Mouse (Mus musculus): ENCODE results near the gene Cfap43. TPM values are rescaled to one million over a fixed set of nuclear protein-coding genes. Genes with fewer than 3 reads are reported as not detected.

Cfap43 gene
- 0.02 TPM for polyA plus RNA-seq (2012; fragmentation: generic; extraction: Trizol)

GRCm38 (mm10) chr19:47919126-47919965 is at the start of gene Cfap43, which contains the start of gene Itprip:
Gene Cfap43, minus strand, starts transcription at chr19:47919287.
Gene Itprip, minus strand, starts transcription at chr19:47919299.
- peak within 1 kb of the TSS; percentile 96 for H3K4me3 ChIP-seq
- H3K79me2 ChIP-seq (ENCODE audit: control insufficient read depth, insufficient read depth), result peaks cover 48% of the 10 kb centered on the region
- TF ChIP-seq MAX (IDR thresholded peaks at IDR 0.05; ENCODE audit: low read depth) (no peak), POLR2A (IDR thresholded peaks at IDR 0.05; ENCODE audit: insufficient read length, low read depth) (peak; percentile 56), SRF (IDR thresholded peaks at IDR 0.05; ENCODE audit: control insufficient read depth, insufficient read length, low read depth) (peak; percentile 68), E2F4 (IDR thresholded peaks at IDR 0.05; ENCODE audit: insufficient read depth) (peak; percentile 77), MYOG (IDR thresholded peaks at IDR 0.05; ENCODE audit: control insufficient read depth in 1 of 3, insufficient read depth in 1 of 3, insufficient read length in 2 of 3, low read depth in 2 of 3) (peak in 1 of 3 experiments; percentile 15), POLR2AphosphoS2 (IDR thresholded peaks at IDR 0.05; ENCODE audit: insufficient read length, low read depth) (no peak), TCF3 (IDR thresholded peaks at IDR 0.05; ENCODE audit: insufficient read length, low read depth) (no peak), USF1 (IDR thresholded peaks at IDR 0.05; ENCODE audit: low read depth) (no peak), MYOD1 (IDR thresholded peaks at IDR 0.05; ENCODE audit: control insufficient read depth in 1 of 3, insufficient read length in 2 of 3, low read depth in 2 of 3) (no peak), CEBPB (IDR thresholded peaks at IDR 0.05; ENCODE audit: insufficient read depth, poor library complexity, severe bottlenecking) (no peak), TCF12 (IDR thresholded peaks at IDR 0.05; ENCODE audit: insufficient read depth, poor library complexity, severe bottlenecking) (no peak), REST (IDR thresholded peaks at IDR 0.05; ENCODE audit: insufficient read depth, insufficient read length) (no peak)
- H3ac ChIP-seq (ENCODE audit: control insufficient read depth, insufficient read length), result peak within 1 kb of the TSS; percentile 18
- H3K27me3 ChIP-seq (ENCODE audit: control insufficient read depth, insufficient read depth, insufficient read length), result no peaks in the 10 kb centered on the region
- peak within 1 kb of the TSS; percentile 86 for H3K4me2 ChIP-seq (ENCODE audit: low read depth)
- no peaks in the 10 kb centered on the region for H3K36me3 ChIP-seq (ENCODE audit: control insufficient read depth, insufficient read depth)

- TF ChIP-seq USF1 (IDR thresholded peaks at IDR 0.05; ENCODE audit: low read depth) (no peak), MAX (IDR thresholded peaks at IDR 0.05; ENCODE audit: low read depth) (no peak), MYOD1 (IDR thresholded peaks at IDR 0.05; ENCODE audit: control insufficient read depth in 1 of 3, insufficient read length in 2 of 3, low read depth in 2 of 3) (no peak), TCF12 (IDR thresholded peaks at IDR 0.05; ENCODE audit: insufficient read depth, poor library complexity, severe bottlenecking) (no peak), E2F4 (IDR thresholded peaks at IDR 0.05; ENCODE audit: insufficient read depth) (no peak), MYOG (IDR thresholded peaks at IDR 0.05; ENCODE audit: control insufficient read depth in 1 of 3, insufficient read depth in 1 of 3, insufficient read length in 2 of 3, low read depth in 2 of 3) (no peak), CEBPB (IDR thresholded peaks at IDR 0.05; ENCODE audit: insufficient read depth, poor library complexity, severe bottlenecking) (no peak), POLR2A (IDR thresholded peaks at IDR 0.05; ENCODE audit: insufficient read length, low read depth) (no peak), POLR2AphosphoS2 (IDR thresholded peaks at IDR 0.05; ENCODE audit: insufficient read length, low read depth) (no peak), TCF3 (IDR thresholded peaks at IDR 0.05; ENCODE audit: insufficient read length, low read depth) (no peak), REST (IDR thresholded peaks at IDR 0.05; ENCODE audit: insufficient read depth, insufficient read length) (no peak)
- Histone ChIP-seq H3ac (ENCODE audit: control insufficient read depth, insufficient read length) (no peak overlapping the region), H3K79me2 (ENCODE audit: control insufficient read depth, insufficient read depth) (no peaks in the 10 kb centered on the region), H3K4me2 (ENCODE audit: low read depth) (no peak overlapping the region), H3K27me3 (ENCODE audit: control insufficient read depth, insufficient read depth, insufficient read length) (peaks cover 9% of the 10 kb centered on the region), H3K4me3 (no peak overlapping the region), H3K36me3 (ENCODE audit: control insufficient read depth, insufficient read depth) (no peaks in the 10 kb centered on the region)
Measured at GRCm38 (mm10) chr19:47958181-47958580, 39.1 kb upstream of the Cfap43 start.

GRCm38 (mm10) chr19:47953169-47953568 is 34.1 kb upstream of the Cfap43 start:
- Histone ChIP-seq H3K27me3 (ENCODE audit: control insufficient read depth, insufficient read depth, insufficient read length) (peaks cover 15% of the 10 kb centered on the region), H3K79me2 (ENCODE audit: control insufficient read depth, insufficient read depth) (no peaks in the 10 kb centered on the region), H3K4me3 (no peak overlapping the region), H3ac (ENCODE audit: control insufficient read depth, insufficient read length) (no peak overlapping the region), H3K36me3 (ENCODE audit: control insufficient read depth, insufficient read depth) (no peaks in the 10 kb centered on the region), H3K4me2 (ENCODE audit: low read depth) (no peak overlapping the region)
- no peak for TF ChIP-seq MYOG (IDR thresholded peaks at IDR 0.05; ENCODE audit: control insufficient read depth in 1 of 3, insufficient read depth in 1 of 3, insufficient read length in 2 of 3, low read depth in 2 of 3)
- TF ChIP-seq SRF (IDR thresholded peaks at IDR 0.05; ENCODE audit: control insufficient read depth, insufficient read length, low read depth), result no peak
- no peak for TF ChIP-seq MAX (IDR thresholded peaks at IDR 0.05; ENCODE audit: low read depth)
- no peak for TF ChIP-seq CEBPB (IDR thresholded peaks at IDR 0.05; ENCODE audit: insufficient read depth, poor library complexity, severe bottlenecking)
- TF ChIP-seq TCF12 (IDR thresholded peaks at IDR 0.05; ENCODE audit: insufficient read depth, poor library complexity, severe bottlenecking), result no peak
- no peak for TF ChIP-seq E2F4 (IDR thresholded peaks at IDR 0.05; ENCODE audit: insufficient read depth)
- no peak for TF ChIP-seq MYOD1 (IDR thresholded peaks at IDR 0.05; ENCODE audit: control insufficient read depth in 1 of 3, insufficient read length in 2 of 3, low read depth in 2 of 3)
- TF ChIP-seq POLR2AphosphoS2 (IDR thresholded peaks at IDR 0.05; ENCODE audit: insufficient read length, low read depth), result no peak
- TF ChIP-seq TCF3 (IDR thresholded peaks at IDR 0.05; ENCODE audit: insufficient read length, low read depth), result no peak
- TF ChIP-seq REST (IDR thresholded peaks at IDR 0.05; ENCODE audit: insufficient read depth, insufficient read length), result no peak
- no peak for TF ChIP-seq USF1 (IDR thresholded peaks at IDR 0.05; ENCODE audit: low read depth)
- TF ChIP-seq POLR2A (IDR thresholded peaks at IDR 0.05; ENCODE audit: insufficient read length, low read depth), result no peak

GRCm38 (mm10) chr19:47950946-47951345 is 31.9 kb upstream of the Cfap43 start:
- Histone ChIP-seq H3K4me3 (no peak overlapping the region), H3K27me3 (ENCODE audit: control insufficient read depth, insufficient read depth, insufficient read length) (peaks cover 15% of the 10 kb centered on the region)
- no peak for TF ChIP-seq MYOD1 (IDR thresholded peaks at IDR 0.05; ENCODE audit: control insufficient read depth in 1 of 3, insufficient read length in 2 of 3, low read depth in 2 of 3)
- no peak for TF ChIP-seq POLR2AphosphoS2 (IDR thresholded peaks at IDR 0.05; ENCODE audit: insufficient read length, low read depth)
- TF ChIP-seq SRF (IDR thresholded peaks at IDR 0.05; ENCODE audit: control insufficient read depth, insufficient read length, low read depth), result no peak
- TF ChIP-seq USF1 (IDR thresholded peaks at IDR 0.05; ENCODE audit: low read depth), result no peak

More at GRCm38 (mm10) chr19:47950946-47951345, 31.9 kb upstream of the Cfap43 start:
- H3ac ChIP-seq (ENCODE audit: control insufficient read depth, insufficient read length), result no peak overlapping the region
- H3K79me2 ChIP-seq (ENCODE audit: control insufficient read depth, insufficient read depth), result no peaks in the 10 kb centered on the region
- no peak overlapping the region for H3K4me2 ChIP-seq (ENCODE audit: low read depth)
- no peaks in the 10 kb centered on the region for H3K36me3 ChIP-seq (ENCODE audit: control insufficient read depth, insufficient read depth)
